Mouse (Mus musculus): ENCODE measurements around the gene Hdgf. TPM values are rescaled to one million over a fixed set of nuclear protein-coding genes. Genes with fewer than 3 reads are reported as not detected.

Gene Hdgf
- total RNA-seq, 2 experiments from 2014 or later = 140 to 146 TPM

GRCm38 (mm10) chr3:87951946-87952345 lies 45.8 kb downstream of the Hdgf start:
- no peak for DNase-seq (ENCODE audit: low spot score in 2 of 2)
- TF ChIP-seq CTCF (conservative IDR thresholded peaks at IDR 0.05) = no peak
- Histone ChIP-seq H3K27ac (no peak overlapping the region), H3K4me3 (no peak overlapping the region)

- Histone ChIP-seq H3K27ac (no peak overlapping the region), H3K4me3 (no peak overlapping the region)
- DNase-seq (ENCODE audit: low spot score in 2 of 2) = no peak
- no peak for TF ChIP-seq CTCF (conservative IDR thresholded peaks at IDR 0.05)
Observed at GRCm38 (mm10) chr3:87952440-87952839, 46.3 kb downstream of the Hdgf start.

GRCm38 (mm10) chr3:87958056-87958455 lies 51.9 kb downstream of the Hdgf start:
- no peak for TF ChIP-seq CTCF (conservative IDR thresholded peaks at IDR 0.05)
- Histone ChIP-seq H3K4me3 (no peak overlapping the region), H3K27ac (no peak overlapping the region)
- no peak for DNase-seq (ENCODE audit: low spot score in 2 of 2)

GRCm38 (mm10) chr3:87958476-87958875 lies 52.4 kb downstream of the Hdgf start:
- no peak overlapping the region for H3K27ac ChIP-seq
- no peak for TF ChIP-seq CTCF (conservative IDR thresholded peaks at IDR 0.05)
- DNase-seq (ENCODE audit: low spot score in 2 of 2) = no peak
- H3K4me3 ChIP-seq = no peak overlapping the region

GRCm38 (mm10) chr3:87958967-87959366 lies 52.8 kb downstream of the Hdgf start:
- no peak for TF ChIP-seq CTCF (conservative IDR thresholded peaks at IDR 0.05)
- Histone ChIP-seq H3K4me3 (no peak overlapping the region), H3K27ac (no peak overlapping the region)
- DNase-seq (ENCODE audit: low spot score in 2 of 2) = no peak

- Histone ChIP-seq H3K27ac (no peak overlapping the region), H3K4me3 (no peak overlapping the region)
- no peak for TF ChIP-seq CTCF (conservative IDR thresholded peaks at IDR 0.05)
- no peak for DNase-seq (ENCODE audit: low spot score in 2 of 2)
Observed at GRCm38 (mm10) chr3:87959371-87959770, 53.2 kb downstream of the Hdgf start.

- no peak for TF ChIP-seq CTCF (conservative IDR thresholded peaks at IDR 0.05)
- no peak for DNase-seq (ENCODE audit: low spot score in 2 of 2)
- Histone ChIP-seq H3K27ac (peak overlapping the region; percentile 55; the same call in 1 of the 2 replicates), H3K4me3 (peak overlapping the region; percentile 53)
Observed at GRCm38 (mm10) chr3:87960191-87960585, 54.1 kb downstream of the Hdgf start.

GRCm38 (mm10) chr3:87960586-87961191 lies 54.6 kb downstream of the Hdgf start:
- Histone ChIP-seq H3K27ac (peak overlapping the region; percentile 55; the same call in 1 of the 2 replicates), H3K4me3 (peak overlapping the region; percentile 53)
- peak; percentile 86 for TF ChIP-seq CTCF (conservative IDR thresholded peaks at IDR 0.05)

More at GRCm38 (mm10) chr3:87960586-87961191, 54.6 kb downstream of the Hdgf start:
- DNase-seq (ENCODE audit: low spot score in 2 of 2) = peak; percentile 79 to 83

Other genes with a start within 250 kb of the Hdgf start
- 1 to 10 TPM in 1 of 2 experiments, under 1 TPM in 1; 0.91 to 1.9 TPM for gene Lrrc71, start 157.7 kb upstream of the Hdgf start, total RNA-seq (2021)
- under 1 TPM; 0.13 to 0.27 TPM for gene Ntrk1, start 111.2 kb upstream of the Hdgf start, total RNA-seq (2021)
- under 1 TPM; 0.18 to 0.39 TPM for gene Insrr, start 109.4 kb upstream of the Hdgf start, total RNA-seq (2021)
- gene Pear1, start 82.0 kb upstream of the Hdgf start, total RNA-seq (2021) = 10 to 100 TPM in 1 of 2 experiments, 1 to 10 TPM in 1; 9.2 to 13.1 TPM
- gene Sh2d2a, start 59.6 kb upstream of the Hdgf start, total RNA-seq (2021) = not detected
- gene Prcc, start 20.7 kb upstream of the Hdgf start, total RNA-seq (2021) = 10 to 100 TPM; 58.0 to 60.0 TPM
- 10 to 100 TPM; 54.3 to 55.1 TPM for gene Mrpl24, start 13.2 kb downstream of the Hdgf start, total RNA-seq (2021)
- 10 to 100 TPM; 14.2 to 15.8 TPM for gene Isg20l2, start 24.0 kb downstream of the Hdgf start, total RNA-seq (2021)
- 10 to 100 TPM; 24.7 to 27.4 TPM for gene Rrnad1, start 24.4 kb downstream of the Hdgf start, total RNA-seq (2021)
- 1 to 10 TPM; 1.6 to 3.7 TPM for gene Crabp2, start 42.3 kb downstream of the Hdgf start, total RNA-seq (2021)
- 1 to 10 TPM; 4.0 to 4.8 TPM for gene Nes, start 64.8 kb downstream of the Hdgf start, total RNA-seq (2021)
- gene Bcan, start 93.9 kb downstream of the Hdgf start, total RNA-seq (2021) = 100 to 1,000 TPM; 309 to 328 TPM
- 10 to 100 TPM; 16.2 to 16.5 TPM for gene Hapln2, start 121.3 kb downstream of the Hdgf start, total RNA-seq (2021)
- gene Gpatch4, start 136.8 kb downstream of the Hdgf start, total RNA-seq (2021) = 10 to 100 TPM; 15.0 to 16.5 TPM
- 10 to 100 TPM; 79.2 to 81.8 TPM for gene Naxe, start 152.2 kb downstream of the Hdgf start, total RNA-seq (2021)
- gene Ttc24, start 172.0 kb downstream of the Hdgf start, total RNA-seq (2021) = not detected
- under 1 TPM; 0.25 to 0.59 TPM for gene Iqgap3, start 175.7 kb downstream of the Hdgf start, total RNA-seq (2021)
- 100 to 1,000 TPM; 206 to 210 TPM for gene Mef2d, start 236.1 kb downstream of the Hdgf start, total RNA-seq (2021)

Measured in layer of hippocampus, adult 2 months (tissue).